Mouse (Mus musculus): ENCODE measurements at regions not wholly inside any gene's neighbourhood (a gene's known extent, or its start where the extent isn't known, plus 50 kb on each side); places are given as distances from the start of the nearest gene placed in this dataset.
"Not testable (repeated sequence)": the region's sequence is repeated elsewhere in the genome, so short reads cannot be mapped to it uniquely, and the experiment has no call there.

- DNase-seq = no peak
Observed at GRCm38 (mm10) chr2:146724924-146725555, 130.6 kb upstream of the Kiz start.

GRCm38 (mm10) chr2:146728693-146729092 is 127.0 kb upstream of the Kiz start:
- DNase-seq = no peak

DNA sequence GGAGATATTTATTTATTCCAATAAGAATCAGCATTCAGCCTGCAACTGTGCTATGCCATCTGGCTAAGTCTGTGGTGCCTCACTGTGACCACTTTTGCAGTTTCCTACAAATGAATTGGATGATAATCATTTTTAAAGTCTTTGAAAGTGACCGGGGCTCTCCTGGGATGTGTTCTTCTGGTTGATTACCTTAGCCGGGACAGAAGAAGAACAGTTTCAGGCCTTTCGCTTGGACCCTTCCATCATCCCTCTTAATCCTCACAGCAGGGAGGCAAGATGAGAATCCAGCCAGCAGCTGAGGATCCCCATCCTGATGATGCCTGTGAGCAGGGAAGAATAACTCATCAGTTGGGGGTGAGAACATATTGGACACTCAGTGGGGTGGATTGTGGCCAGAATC is 124.6 kb upstream of the Kiz start:
- no peak for DNase-seq

DNA sequence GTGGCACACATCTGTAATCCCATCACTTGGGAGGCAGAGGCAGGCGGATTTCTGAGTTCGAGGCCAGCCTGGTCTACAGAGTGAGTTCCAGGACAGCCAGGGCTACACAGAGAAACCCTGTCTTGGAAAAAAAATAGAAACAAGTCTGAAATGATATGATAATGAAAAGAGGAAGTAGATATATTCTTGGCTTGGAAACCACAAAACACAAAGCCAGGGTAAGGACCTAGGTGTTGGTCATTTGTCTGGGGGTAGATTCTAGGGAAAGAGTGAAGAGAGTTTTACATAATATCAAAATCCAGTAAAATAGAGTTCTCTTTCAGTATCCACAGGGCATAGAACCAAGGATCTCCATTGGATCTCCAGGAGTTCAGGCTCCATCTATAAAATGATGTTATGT is 122.8 kb upstream of the Kiz start:
- DNase-seq = not testable (repeated sequence)

DNA sequence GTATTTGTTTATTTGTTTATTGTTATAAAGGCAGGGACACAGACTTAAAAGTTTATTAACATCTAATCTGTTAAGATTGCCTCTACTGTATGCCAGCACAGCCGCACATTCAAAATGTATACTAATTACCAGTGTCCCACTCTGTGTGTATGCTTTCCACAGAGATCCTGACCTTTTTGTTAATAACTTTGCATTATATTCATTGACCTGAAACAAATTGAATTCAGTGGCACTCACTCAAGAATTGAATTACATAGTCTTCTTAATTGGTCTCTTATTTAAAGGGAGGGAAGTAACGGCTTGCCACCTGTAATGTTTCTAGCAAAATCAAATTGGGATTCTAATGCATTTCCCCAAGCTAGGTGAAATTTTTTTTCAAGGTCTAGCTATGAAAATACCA is 111.3 kb upstream of the Kiz start:
- DNase-seq = no peak

- no peak for DNase-seq
Observed at GRCm38 (mm10) chr2:146745012-146745682, 110.5 kb upstream of the Kiz start.

- DNase-seq = peak; percentile 59
Observed at GRCm38 (mm10) chr2:146745683-146746047, 110.0 kb upstream of the Kiz start.

- no peak for DNase-seq
Observed at GRCm38 (mm10) chr2:146753988-146754387, 101.7 kb upstream of the Kiz start.

DNA sequence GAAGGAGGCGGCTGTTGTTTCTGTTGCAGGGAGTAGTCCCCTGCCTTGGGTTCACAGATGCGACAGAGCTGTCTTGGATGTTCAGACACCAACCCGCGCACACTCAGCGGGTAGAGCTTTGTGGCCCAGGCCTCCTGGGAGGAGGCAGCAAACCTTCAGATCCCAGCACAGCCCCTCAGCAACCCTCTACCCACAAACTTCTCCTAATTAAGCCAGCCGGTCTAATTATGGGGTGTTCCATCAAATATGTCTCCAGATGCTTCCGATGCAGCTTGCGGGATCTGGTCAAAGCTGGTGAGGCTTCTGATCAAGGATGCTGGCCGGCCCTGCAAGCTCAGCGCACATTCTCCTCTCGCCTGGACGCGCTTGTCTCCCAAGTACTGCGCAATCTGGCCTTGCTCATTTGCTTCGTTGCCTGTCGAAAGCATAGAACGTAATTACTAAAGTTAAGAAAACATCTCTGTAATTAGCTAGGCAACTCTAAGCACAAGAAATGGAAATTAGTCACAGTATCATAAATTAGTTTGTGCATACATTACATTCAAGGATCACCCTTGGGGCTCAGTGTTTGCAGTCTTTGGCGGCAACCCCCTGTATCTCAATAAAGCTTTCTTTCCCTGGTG is 92.0 kb upstream of the Kiz start:
- DNase-seq = no peak

DNA sequence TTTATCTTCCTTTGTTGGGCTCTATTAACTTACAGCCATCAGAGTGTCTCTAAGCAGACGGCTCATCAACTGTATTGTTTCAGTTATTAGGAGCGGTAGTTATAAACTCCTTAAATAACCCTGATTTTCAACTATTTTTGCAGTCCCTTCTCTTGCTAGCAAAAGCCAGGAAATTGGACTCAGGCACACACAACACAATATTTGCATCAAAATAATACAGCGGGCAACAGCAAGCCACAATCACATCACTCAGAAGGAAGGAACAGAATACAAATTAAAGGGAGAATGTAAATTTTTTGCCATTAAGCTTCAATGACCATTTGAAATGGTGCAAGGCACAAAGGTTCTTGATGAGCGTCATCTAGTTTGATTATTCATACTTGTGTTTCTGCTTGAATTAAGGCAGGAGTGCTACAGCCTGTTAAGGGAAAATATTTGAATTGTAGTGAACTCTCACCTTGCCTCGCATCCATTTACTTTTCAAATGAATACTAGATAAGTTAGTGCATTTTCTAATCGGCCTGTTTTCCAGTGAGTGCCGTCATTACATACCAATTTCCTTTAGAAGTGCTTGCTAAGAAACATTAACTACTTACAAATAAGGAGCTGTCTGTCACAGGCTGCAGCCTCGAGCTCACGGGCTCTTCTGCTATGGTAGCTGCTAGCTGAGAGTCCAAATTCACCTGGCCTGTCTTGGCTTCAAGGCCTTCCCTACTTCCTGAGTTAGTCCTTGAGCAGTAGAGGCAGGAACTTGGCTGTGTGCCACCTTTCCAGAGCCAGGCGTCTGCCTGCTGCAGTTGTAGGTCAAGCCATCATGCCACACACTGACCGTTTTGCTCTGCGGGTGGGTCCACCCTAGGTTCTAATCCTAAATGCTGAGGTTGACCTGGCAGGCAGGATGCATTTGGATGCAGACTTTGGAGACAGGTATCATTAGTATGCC is 91.1 kb upstream of the Kiz start:
- no peak for DNase-seq

GRCm38 (mm10) chr2:146774876-146775275 is 80.8 kb upstream of the Kiz start:
- no peak for DNase-seq

- no peak for DNase-seq
Observed at GRCm38 (mm10) chr2:146787132-146787810, 68.4 kb upstream of the Kiz start.

GRCm38 (mm10) chr2:146787811-146788455 is 67.7 kb upstream of the Kiz start:
- no peak for DNase-seq

DNA sequence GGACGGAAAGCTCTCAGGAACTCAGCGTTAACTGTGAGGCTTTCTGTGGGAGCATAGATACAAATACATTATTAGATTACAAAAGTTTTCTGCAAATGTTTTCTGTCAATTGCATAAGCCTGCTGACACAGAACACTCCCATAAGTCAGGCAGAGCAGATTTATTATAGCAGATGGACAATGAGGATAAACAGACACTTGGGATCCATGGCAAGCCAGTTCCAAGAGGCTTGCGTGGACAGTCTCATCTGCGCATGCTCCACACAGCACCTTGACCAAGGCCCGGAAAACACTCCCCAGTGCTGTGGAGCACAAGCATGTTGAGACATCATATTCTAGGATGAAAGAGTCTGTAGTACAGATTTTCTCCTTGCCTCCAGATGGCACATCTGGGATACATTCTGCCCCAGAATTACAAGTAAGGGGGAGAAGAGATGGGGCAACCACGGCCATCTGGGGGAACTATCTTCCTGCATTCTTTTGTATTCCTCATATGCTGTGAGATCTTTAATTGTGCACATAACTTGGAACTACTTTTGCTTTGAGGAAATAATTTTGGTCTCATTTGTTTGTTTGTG is 62.7 kb upstream of the Kiz start:
- peak; percentile 38 for DNase-seq

DNA sequence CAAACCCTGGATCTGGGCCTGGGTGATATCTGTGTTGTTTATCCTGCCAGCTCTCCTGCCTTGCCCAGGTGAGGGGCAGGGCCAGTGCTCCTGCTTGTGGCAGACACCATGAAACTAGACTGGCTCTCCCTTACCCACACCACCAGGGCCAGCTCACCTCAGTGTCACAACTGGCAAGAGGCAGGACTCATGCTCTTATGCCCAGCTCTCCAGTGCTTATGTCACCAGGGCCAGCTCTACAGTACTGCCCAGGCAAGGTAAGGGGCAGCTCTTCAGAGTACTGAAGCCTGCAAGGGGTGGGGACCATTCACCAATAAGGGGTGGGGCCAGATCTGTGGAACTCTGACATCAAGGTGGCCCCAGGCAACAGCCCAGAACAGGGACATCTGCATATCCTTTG is 52.7 kb upstream of the Kiz start:
- no peak for DNase-seq
